Mouse (Mus musculus) megakaryocyte, embryonic 14.5 days (primary cell): Measurements from ENCODE around the gene Nlrp3.

Source experiments
- FLI1 ChIP-seq: IDR thresholded peaks from 2 replicates; pipeline ENCODE4 v1.6.1; 2012; ENCODE audit warnings: low read length, inconsistent platforms, mixed read lengths
- GATA1 ChIP-seq: IDR thresholded peaks from 3 replicates; pipeline ENCODE4 v1.6.1; 2012; ENCODE audit warnings: mixed read lengths, low read length, inconsistent platforms, borderline replicate concordance

DNA sequence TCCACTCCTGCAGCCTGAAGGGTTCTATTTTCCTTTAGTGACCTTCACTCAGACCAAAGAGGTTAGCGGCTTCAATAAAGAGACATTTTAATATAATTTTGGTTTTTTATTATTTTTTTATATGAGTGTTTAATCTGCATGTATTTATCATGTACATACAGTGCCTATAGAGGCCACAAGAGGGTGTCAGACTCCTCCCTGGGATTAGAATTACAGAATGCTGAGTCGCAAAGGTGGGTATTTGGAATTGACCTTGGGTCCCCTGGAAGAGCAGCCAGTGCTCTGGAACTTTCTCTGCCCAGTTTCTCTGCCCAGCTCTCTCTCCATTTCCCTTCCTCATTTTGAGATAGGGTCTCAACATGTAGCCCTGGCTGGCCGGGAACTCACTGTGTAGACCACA lies 27.8 kb upstream of the Nlrp3 start:
- TF ChIP-seq GATA1 (no peak), FLI1 (no peak)
